Mouse (Mus musculus): ENCODE data around the gene Ciao2b.
A peak's percentile ranks its signal among the peaks of the same experiment; 100 is the strongest.
"Not testable (repeated sequence)": the region's sequence is repeated elsewhere in the genome, so short reads cannot be mapped to it uniquely, and the experiment has no call there.

Gene Ciao2b

GRCm38 (mm10) chr8:104641426-104642323 is at the start of gene Ciao2b:
Gene Ciao2b, minus strand, starts transcription at chr8:104641965.
- peak; percentile 92 for DNase-seq (ENCODE audit: low read depth)

DNA sequence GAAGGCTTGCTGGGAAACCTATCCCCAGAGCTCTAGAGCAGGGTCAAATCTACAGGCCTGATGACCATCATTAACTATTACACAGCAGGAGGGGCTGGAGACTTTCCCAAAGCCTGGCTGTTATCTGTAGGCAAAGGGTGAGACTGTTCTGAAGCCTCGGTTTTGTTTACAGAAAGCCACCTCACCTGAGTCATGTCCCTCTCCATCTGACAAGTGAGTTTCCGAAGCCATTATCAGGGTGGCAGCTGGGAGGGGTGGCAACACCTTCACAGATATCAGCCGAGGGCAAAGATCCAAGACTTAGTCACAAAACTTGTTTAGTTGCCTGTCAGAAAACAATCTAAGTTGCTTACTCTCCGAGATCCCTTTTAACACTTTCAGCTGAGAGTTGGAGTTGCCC is 46.7 kb upstream of the Ciao2b start:
- no peak for DNase-seq (ENCODE audit: low read depth)

DNA sequence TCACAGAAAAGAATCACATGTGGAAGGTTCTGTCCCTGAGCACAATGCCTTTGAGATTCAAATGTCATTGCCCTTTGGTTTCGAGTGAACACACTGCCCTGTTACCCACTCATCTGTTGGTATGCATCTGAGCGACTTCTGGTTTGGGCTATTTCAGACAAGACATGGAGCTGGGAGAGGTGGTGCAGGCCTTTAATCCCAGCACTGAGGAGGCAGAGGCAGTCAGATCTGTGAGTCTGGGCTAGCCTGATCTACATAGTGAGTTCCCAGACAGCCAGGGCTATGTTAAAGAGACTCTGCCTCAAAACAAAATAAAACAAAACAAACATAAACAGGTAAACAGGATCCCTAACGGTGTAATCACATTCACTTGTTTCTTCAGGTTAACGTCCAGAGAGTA is 13.8 kb upstream of the Ciao2b start:
- DNase-seq (ENCODE audit: low read depth): no peak

DNA sequence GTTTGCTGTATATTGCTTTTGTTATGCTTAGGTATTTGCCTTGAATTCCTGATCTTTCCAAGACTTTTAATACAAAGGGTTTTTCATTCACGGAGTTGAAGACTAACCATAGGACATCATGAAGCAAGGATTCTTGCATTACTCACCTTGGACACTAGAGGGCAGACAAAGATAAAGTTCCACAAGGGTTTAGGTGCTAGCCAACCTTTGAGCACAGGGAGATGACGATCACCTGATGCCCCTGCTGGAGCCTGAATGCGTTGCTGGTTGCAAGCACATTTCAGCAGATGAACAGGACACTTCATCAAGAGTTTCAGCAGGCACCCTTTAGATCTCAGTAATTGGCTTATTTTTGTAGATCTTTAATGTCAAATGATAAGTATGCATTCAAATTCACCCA is 13.2 kb upstream of the Ciao2b start:
- peak; percentile 96 for DNase-seq (ENCODE audit: low read depth)

GRCm38 (mm10) chr8:104644187-104644586 is 2.4 kb upstream of the Ciao2b start:
- not testable (repeated sequence) for DNase-seq (ENCODE audit: low read depth)

DNA sequence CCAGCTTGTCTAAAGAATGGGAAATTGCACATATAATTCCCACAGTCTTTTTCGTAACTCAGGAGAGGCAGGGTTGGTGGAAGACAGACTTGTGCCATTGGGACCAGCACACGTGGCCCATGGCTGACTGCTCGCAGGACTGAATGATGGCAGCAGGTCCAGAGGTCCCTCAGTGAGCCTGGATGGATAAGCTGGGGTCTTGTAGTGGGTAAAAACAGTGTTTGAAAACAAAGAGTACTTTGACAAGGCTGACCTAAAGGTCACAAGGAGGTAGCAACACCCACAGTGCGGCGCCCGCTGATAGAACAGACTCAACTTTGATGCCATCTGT is 524 bp upstream of the Ciao2b start:
- no peak for DNase-seq (ENCODE audit: low read depth)

DNA sequence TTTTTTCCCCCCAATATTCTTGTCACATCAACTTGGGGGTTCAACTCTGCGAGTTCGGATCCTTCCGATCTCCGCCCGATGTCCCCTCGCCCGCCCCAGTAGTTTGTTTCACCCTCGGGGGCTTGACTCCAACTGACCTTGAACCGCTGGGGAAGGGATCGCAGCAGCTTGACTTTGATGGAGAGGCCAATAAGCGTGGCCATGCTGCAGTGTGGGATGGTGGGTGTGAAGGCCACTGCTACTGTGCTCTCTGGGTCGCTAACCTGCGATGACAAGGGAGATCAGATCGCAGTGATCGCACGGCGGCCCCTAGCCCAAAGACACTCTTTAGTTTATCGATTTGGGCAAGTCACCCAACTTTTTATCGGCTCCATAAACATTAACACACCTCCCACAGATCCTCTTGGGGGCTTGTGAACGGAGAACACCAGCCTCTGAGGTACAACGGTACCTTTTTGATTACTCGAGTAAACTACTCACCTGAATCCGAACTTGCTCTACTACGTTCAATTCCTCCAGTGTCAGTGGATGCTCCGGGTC is 864 bp downstream of the Ciao2b start:
- no peak for DNase-seq (ENCODE audit: low read depth)

- no peak for DNase-seq (ENCODE audit: low read depth)
These were observed 1.5 kb downstream of the Ciao2b start for GRCm38 (mm10) chr8:104640241-104640640.

DNA sequence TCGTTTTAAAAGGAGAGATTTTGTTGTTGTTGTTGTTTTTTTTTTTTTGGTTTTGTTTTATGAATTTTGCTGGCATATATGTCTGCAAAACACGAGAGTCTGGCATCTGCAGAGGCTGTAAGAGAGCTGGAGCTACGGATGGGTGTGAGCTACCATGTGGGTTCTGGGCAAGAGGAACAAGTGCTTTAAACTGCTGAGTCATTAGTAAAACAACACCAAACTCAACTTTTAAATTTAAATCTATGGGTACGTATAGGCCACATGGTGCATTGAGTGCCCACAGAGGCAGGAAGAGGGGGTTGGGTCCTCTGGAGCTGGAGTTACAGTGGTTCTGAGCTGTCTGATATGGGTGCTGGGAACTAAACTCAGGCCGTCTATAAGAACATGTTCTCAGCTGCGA is 3.8 kb downstream of the Ciao2b start:
- DNase-seq (ENCODE audit: low read depth): no peak

DNA sequence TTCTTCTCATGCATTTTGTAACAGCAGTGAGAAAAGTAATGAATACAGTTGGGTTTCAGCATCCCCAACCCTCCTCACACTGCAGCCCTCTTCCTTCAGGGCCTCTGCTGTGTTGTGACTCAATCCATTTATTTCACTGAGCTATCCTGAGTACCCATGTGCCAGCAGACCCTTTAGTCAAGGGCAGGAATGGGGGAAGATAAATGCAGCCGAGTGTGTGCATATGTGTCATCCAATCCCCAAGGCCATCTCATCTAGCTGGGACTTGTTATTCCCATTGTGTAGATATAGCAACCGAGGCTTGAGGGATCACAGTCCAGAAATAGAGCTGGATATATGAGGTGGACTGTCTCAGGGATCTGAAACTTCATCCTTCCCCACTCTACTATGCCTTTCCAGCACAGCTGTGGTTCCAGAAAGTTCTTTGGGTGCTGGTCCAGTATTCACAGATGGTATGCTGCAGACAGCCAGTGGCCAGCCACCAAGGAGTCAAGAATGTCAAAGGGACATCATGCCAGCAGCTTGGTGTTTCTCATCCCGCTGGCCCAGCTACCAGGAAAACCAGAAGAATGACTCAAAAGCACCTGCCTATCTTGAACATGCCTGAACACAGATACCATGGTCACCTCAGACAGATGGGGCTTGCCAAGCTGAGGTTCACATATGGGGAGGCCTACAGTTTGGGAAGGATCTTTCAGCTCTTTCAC is 6.6 kb downstream of the Ciao2b start:
- DNase-seq (ENCODE audit: low read depth): no peak

GRCm38 (mm10) chr8:104633156-104633744 is 8.5 kb downstream of the Ciao2b start:
- DNase-seq (ENCODE audit: low read depth): no peak

DNA sequence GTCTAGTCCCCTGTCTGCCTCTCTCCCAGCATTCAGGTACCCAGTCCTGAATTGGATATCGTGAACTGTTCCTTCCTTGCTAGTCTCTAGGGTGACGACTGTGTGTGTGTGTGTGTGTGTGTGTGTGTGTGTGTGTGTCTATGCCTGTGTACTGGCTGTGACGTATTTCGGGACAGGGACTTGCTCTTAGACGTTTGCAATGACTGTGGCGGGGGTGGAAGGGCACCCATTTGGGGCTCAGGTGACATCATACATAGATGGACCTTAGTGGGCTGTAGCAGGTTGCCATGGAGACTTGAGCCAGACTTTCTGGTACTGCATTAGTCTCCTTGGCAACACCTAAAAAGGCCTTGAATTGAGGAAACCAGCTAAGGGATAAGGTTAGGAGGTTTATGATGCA is 9.3 kb downstream of the Ciao2b start:
- peak; percentile 64 for DNase-seq (ENCODE audit: low read depth)

DNA sequence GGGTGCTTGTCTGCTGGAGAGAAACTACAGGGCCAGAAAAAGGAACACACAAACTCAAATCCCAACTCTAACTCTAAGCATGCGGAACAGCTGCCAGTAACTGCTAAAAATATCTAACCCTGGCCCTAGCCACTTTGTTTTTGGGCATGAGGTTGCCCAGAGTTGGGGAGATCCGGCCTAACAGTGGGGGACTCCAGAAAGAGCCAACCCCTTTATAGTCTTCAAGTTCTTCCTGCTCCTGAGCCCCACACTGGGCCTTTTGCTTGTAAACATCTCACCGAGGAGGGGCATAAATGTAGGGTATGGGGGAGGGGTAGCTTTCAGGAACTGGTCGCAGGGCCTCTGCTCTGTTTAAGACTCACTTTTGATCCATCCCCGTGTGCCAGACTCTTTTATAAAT is 9.8 kb downstream of the Ciao2b start:
- DNase-seq (ENCODE audit: low read depth): peak; percentile 74

GRCm38 (mm10) chr8:104630981-104631663 is 10.6 kb downstream of the Ciao2b start, which contains the start of gene Rrad:
Gene Rrad, minus strand, starts transcription at chr8:104631327.
- DNase-seq (ENCODE audit: low read depth): peak; percentile 96

- DNase-seq (ENCODE audit: low read depth): no peak
These were observed 11.2 kb downstream of the Ciao2b start for GRCm38 (mm10) chr8:104630574-104630973.

DNA sequence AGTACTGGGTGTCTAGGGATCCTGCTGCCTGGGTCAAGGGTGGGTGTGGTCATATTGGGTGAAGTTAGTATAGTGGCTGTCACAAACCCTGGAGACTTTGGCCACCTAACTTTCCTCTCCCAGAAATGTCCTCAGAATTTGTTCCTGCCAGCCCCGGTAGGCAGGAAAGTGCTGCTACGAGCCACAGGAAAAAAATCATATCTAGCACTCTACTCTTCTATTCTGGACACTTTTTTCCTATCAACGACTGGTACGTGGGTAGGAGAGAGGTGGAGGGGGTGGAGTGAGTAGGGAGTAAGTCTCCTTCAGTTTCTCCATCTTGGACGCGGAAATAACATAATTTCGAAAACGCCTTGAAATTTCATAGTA is 11.7 kb downstream of the Ciao2b start:
- no peak for DNase-seq (ENCODE audit: low read depth)

GRCm38 (mm10) chr8:104629306-104630110 is 12.3 kb downstream of the Ciao2b start:
- no peak for DNase-seq (ENCODE audit: low read depth)

- no peak for DNase-seq (ENCODE audit: low read depth)
These were observed 13.4 kb downstream of the Ciao2b start for GRCm38 (mm10) chr8:104628402-104628801.

DNA sequence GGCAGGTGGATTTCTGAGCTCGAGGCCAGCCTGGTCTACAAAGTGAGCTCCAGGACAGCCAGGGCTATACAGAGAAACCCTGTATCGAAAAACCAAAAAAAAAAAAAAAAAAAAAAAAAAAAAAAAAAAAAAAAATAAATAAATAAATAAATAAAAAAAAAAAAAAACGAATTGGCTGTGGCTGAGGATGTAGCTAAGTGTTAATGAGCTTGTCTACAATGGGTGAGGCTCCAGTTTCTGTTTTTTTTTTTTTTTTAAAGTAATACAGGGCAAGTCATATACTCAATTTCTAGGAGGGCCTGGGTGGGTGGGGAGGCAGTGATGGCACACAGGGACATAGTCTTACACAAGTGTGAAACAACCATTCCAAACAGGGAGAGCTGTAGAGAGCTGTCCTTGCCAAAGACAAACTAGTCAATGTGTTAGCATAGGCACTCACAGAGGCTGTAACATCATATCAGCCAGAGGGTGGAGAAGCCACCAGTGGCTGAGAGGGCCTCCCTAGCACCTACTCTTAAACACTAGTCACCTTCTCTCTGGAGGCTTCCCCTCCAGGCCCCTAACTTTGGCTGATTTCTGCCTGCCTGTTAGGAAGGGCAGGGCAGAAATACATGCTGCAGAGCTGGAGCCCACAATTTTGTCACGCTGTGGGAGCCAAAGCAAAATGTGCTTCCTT is 14.6 kb downstream of the Ciao2b start:
- DNase-seq (ENCODE audit: low read depth): no peak

GRCm38 (mm10) chr8:104624161-104624560 is 17.6 kb downstream of the Ciao2b start, which contains the start of gene Cdh16:
Gene Cdh16, minus strand, starts transcription at chr8:104624396.
- DNase-seq (ENCODE audit: low read depth): no peak

DNA sequence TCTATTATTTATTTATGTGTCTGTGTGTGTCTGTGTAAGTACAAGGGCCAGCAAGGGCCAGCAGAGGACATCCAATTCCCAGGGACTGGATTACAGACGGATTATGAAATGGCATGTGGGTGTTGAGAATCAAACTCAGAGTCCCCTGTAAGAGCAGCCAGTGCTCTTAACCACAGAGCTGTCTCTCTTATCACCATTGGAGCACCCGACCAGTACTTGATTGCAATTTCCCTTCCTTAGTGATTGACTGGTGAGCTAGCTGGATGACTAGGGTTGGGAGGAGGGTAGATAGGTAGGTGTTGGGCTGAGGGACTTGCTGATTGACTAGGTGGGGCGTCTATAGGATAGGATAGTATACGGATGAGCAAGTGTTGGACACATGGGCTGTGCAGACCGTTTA is 21.0 kb downstream of the Ciao2b start:
- no peak for DNase-seq (ENCODE audit: low read depth)
